Mouse (Mus musculus): ENCODE data around the gene Rgs7.

Gene Rgs7

GRCm38 (mm10) chr1:175174918-175175675, 317.2 kb downstream of the Rgs7 start:
- no peak for DNase-seq (ENCODE audit: low spot score)

- DNase-seq (ENCODE audit: low spot score), result no peak
Observed at GRCm38 (mm10) chr1:175155469-175155868, 336.8 kb downstream of the Rgs7 start.

GRCm38 (mm10) chr1:175143051-175143450, 349.2 kb downstream of the Rgs7 start:
- no peak for DNase-seq (ENCODE audit: low spot score)

- no peak for DNase-seq (ENCODE audit: low spot score)
Observed at GRCm38 (mm10) chr1:175128525-175128924, 363.8 kb downstream of the Rgs7 start.

- no peak for DNase-seq (ENCODE audit: low spot score)
Observed at GRCm38 (mm10) chr1:175124416-175124815, 367.9 kb downstream of the Rgs7 start.

GRCm38 (mm10) chr1:175118904-175119555, 373.3 kb downstream of the Rgs7 start:
- DNase-seq (ENCODE audit: low spot score), result peak; percentile 18

GRCm38 (mm10) chr1:175108270-175108860, 383.9 kb downstream of the Rgs7 start:
- no peak for DNase-seq (ENCODE audit: low spot score)

- DNase-seq (ENCODE audit: low spot score), result no peak
Observed at GRCm38 (mm10) chr1:175106315-175106714, 386.0 kb downstream of the Rgs7 start.

GRCm38 (mm10) chr1:175105426-175105825, 386.9 kb downstream of the Rgs7 start:
- no peak for DNase-seq (ENCODE audit: low spot score)

GRCm38 (mm10) chr1:175097014-175097413, 395.3 kb downstream of the Rgs7 start:
- DNase-seq (ENCODE audit: low spot score), result no peak

- no peak for DNase-seq (ENCODE audit: low spot score)
Observed at GRCm38 (mm10) chr1:175082104-175082503, 410.2 kb downstream of the Rgs7 start.

- DNase-seq (ENCODE audit: low spot score), result peak; percentile 43
Observed at GRCm38 (mm10) chr1:175079819-175080608, 412.3 kb downstream of the Rgs7 start.

- DNase-seq (ENCODE audit: low spot score), result no peak
Observed at GRCm38 (mm10) chr1:175073500-175074232, 418.6 kb downstream of the Rgs7 start.

- no peak for DNase-seq (ENCODE audit: low spot score)
Observed at GRCm38 (mm10) chr1:175069758-175070290, 422.5 kb downstream of the Rgs7 start.

- DNase-seq (ENCODE audit: low spot score), result no peak
Observed at GRCm38 (mm10) chr1:175049121-175049520, 443.2 kb downstream of the Rgs7 start.

- DNase-seq (ENCODE audit: low spot score), result peak; percentile 66
Observed at GRCm38 (mm10) chr1:175041167-175041817, 451.0 kb downstream of the Rgs7 start.

GRCm38 (mm10) chr1:175040038-175040437, 452.3 kb downstream of the Rgs7 start:
- DNase-seq (ENCODE audit: low spot score), result no peak

GRCm38 (mm10) chr1:175039567-175039966, 452.7 kb downstream of the Rgs7 start:
- DNase-seq (ENCODE audit: low spot score), result peak; percentile 24

- DNase-seq (ENCODE audit: low spot score), result peak; percentile 76
Observed at GRCm38 (mm10) chr1:175035461-175035860, 456.8 kb downstream of the Rgs7 start.

- DNase-seq (ENCODE audit: low spot score), result peak; percentile 22
Observed at GRCm38 (mm10) chr1:175032015-175032414, 460.3 kb downstream of the Rgs7 start.

GRCm38 (mm10) chr1:175028716-175029204, 463.5 kb downstream of the Rgs7 start:
- DNase-seq (ENCODE audit: low spot score), result peak; percentile 66

Measured in embryo, embryonic 10 days (tissue).